Mouse (Mus musculus) bone marrow, adult 2 months (tissue): ENCODE measurements around the gene Mov10l1.

Experiments used
- CTCF ChIP-seq: fragments of 200-500 bp; IDR thresholded peaks from 2 replicates; pipeline ENCODE4 v1.5.1; 2011; ENCODE audit warnings: low read length, control low read depth; ENCODE audit not compliant: control insufficient read depth, insufficient read depth
- POLR2A ChIP-seq: fragments of 200-500 bp; IDR thresholded peaks from 2 replicates; pipeline ENCODE4 v1.6.1; 2011; ENCODE audit warnings: low read depth, mild to moderate bottlenecking, control low read depth, low read length, borderline replicate concordance; ENCODE audit not compliant: control insufficient read depth

DNA sequence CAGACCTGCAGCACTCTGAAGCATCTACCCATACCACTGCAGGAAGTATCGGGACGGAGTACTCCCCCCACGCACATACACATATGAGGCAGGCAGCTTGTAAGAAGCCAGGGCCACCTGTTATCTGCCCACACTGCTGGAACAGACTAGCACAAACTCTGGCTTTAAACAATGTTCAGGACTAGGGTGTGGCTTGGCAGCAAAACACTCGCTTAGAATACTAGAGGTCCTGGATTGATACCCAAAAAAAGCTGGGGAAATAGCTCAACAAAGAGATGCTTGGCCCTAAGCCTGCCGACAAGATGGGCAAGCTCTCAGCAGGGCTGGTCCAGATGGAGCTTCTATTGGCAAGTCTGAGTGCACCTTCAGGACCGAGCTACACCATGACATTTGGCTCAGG is 80.8 kb downstream of the Mov10l1 start:
- TF ChIP-seq POLR2A (no peak), CTCF (no peak)
